Mouse (Mus musculus): Measurements from ENCODE around the gene Scrt2.

Scrt2 gene

DNA sequence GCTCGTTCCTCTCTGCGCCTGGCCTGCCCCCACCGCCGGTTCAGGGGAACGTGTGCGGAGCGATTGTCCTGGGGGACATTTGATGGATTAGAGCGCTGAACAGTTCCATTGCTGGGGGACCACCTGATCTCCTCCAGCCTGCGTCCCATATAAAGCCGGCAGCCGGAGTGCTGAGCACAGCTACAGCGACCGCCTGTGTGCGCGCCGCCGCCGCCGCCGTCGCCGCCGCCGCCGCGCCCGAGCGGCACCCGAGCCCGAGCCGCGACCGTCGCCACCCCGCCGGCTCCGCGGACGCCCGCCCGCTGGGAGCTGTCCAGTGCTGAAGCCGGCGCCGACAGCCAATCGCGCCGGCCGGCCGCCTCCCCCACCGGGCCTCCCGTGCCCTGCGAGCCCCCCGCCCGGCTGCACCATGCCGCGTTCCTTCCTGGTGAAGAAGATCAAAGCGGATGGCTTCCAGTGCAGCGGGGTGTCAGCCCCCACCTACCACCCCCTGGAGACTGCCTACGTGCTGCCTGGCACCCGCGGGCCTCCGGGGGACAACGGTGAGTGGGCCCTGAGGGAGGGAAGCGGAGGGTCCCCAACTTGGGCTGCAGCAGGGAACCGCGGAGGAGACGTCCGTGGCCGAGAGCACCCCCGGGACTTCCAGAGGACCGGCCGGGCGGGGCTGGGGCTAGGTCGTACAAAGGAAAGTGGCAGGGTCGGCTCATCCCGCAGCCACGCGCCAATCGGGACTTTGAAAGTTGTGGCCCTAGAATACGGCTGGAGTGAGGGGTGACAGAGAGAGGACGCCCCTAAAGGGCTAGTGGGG, 516 bp downstream of the Scrt2 start:
- peak; percentile 62 for DNase-seq (ENCODE audit: low read depth, low spot score)

GRCm38 (mm10) chr2:152082456-152083285, 1.3 kb downstream of the Scrt2 start:
- DNase-seq (ENCODE audit: low read depth, low spot score): no peak

- no peak for DNase-seq (ENCODE audit: low read depth, low spot score)
Measured at GRCm38 (mm10) chr2:152083411-152083810, 2.1 kb downstream of the Scrt2 start.

GRCm38 (mm10) chr2:152084298-152084697, 3.0 kb downstream of the Scrt2 start:
- DNase-seq (ENCODE audit: low read depth, low spot score): no peak

DNA sequence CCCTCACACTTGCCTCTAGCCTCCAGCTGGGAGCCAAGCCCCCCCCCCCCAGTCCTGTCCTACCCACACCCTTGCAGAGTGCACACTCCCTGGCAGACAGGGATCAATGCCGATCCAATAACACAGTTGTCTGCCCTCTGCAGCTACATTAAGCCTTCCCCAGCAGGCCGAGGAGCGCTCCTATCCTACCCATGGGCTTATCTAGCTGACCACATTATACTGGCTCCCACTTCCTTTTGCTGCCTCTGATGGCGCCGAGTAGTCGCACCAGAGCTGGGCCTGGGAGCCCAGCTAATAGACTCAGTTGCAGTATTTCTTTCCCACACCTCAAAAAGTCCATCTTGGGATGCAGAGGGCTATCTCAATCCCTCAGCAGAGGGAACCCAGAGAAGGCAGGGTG, 4.1 kb downstream of the Scrt2 start:
- DNase-seq (ENCODE audit: low read depth, low spot score): no peak

DNA sequence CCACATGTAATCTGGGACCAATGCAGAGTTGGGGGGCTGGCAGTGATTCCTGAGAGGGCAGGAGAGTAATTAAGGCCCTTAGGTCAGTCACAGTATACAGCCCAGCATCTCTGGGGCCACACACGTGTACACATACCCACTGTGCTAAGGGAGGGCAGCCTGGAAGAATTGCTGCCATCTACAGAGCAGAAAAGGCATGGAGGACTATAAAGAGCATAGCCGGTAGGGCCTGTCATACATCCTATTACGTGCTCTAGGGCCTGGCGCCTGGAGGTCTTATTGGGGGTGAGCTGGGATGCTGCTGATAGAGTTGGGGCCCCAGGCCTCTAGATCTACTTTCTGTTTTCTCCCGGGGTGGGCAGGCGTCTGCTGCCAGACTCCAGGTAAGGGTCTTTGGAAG, 5.1 kb downstream of the Scrt2 start:
- no peak for DNase-seq (ENCODE audit: low read depth, low spot score)

DNA sequence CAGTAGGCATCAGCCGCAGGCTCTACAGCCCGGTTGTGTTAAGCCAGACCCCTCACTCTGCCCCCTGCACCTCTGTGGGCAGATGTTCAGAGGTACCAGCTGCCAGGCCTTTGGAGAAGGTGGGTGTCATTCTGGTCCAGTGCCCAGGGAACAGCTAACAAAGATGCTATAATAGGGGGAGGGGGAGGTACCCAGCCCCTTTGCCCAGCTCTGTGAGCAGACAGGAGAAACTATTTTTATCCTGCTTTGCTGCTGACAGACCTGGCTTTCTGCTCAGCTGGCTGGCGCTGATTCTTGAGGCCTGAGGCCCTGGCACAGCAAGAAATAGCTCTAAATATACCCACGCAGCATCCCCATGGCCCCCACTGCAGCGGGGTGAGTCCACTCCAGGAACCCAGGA, 5.8 kb downstream of the Scrt2 start:
- DNase-seq (ENCODE audit: low read depth, low spot score): no peak

- DNase-seq (ENCODE audit: low read depth, low spot score): no peak
Measured at GRCm38 (mm10) chr2:152089078-152089477, 7.7 kb downstream of the Scrt2 start.

DNA sequence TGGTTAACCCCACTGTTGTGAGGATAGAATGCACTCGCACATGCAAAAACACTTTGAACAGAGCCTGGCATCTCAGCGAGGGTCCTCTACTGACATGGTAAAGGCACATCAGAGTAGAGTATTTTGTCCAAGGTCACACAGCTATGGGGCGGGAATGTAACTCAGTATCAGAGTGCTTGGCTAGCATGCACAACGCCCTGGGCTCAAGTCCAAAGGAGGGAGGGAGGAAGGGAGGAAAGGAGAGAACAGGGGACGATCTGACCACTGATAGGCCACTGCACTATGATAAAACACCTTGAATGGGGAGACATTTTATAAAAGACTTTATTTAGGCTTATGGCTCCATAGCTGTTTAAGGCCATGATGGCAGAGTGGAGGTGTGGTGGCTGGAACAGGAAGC, 8.3 kb downstream of the Scrt2 start:
- DNase-seq (ENCODE audit: low read depth, low spot score): no peak

GRCm38 (mm10) chr2:152090486-152090885, 9.2 kb downstream of the Scrt2 start:
- no peak for DNase-seq (ENCODE audit: low read depth, low spot score)

GRCm38 (mm10) chr2:152091342-152092056, 10.2 kb downstream of the Scrt2 start:
- DNase-seq (ENCODE audit: low read depth, low spot score): no peak

DNA sequence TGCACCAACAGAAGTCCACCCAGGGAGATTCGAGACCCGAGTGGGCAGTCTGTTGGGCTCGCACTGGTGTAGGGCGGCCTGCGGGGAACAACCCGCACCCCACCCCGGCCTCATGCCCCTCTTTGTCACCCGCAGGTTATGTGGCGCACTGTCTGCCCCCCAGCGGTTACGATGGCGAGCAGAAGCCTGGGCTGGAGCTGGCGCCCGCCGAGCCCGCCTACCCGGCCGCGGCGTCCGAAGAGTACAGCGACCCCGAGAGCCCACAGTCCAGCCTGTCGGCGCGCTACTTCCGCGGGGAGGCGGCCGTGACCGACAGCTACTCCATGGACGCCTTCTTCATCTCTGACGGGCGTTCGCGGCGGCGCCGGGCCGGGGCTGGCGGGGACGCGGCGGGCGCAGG, 11.6 kb downstream of the Scrt2 start:
- no peak for DNase-seq (ENCODE audit: low read depth, low spot score)

GRCm38 (mm10) chr2:152093356-152093792, 12.0 kb downstream of the Scrt2 start:
- peak; percentile 13 for DNase-seq (ENCODE audit: low read depth, low spot score)

- DNase-seq (ENCODE audit: low read depth, low spot score): no peak
Measured at GRCm38 (mm10) chr2:152094856-152095545, 13.7 kb downstream of the Scrt2 start.

DNA sequence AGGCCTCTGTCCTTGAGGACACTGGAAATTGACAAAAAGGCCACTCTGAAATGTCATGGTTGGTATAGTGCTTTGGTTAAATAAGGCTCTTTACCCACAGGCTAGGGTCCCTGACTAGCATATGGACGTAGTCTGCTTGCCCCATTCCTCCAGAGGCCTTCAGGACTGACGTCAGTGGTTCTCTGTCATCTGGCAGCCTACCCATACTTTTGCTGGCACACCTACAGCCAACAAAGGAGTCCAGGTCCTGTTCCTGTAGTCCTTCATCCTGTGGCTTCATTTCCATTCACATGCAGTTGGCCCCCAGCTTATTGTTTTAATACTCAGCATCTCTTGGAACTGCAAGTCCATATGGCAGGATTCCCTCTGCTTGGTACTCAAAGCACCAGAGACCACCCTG, 15.6 kb downstream of the Scrt2 start:
- DNase-seq (ENCODE audit: low read depth, low spot score): no peak

DNA sequence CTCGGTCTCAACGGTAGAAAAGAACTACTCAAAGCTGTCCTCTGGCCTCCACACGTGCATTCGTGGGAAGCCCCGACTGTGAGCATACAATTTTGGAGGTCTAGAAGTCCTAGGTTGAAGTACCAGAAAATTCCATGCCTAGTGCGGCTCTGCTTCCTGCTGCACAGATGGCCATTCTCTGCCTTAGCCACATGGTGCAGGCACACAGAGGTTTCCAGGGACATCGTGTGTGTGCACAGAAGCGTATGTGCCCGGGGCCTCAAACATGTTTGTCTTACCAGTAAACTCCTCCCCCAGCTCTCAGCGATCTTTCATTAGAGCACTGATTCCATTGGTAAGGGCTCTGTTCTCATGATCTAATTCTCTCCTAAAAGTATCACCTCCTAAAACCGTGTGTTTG, 16.6 kb downstream of the Scrt2 start:
- DNase-seq (ENCODE audit: low read depth, low spot score): no peak

DNA sequence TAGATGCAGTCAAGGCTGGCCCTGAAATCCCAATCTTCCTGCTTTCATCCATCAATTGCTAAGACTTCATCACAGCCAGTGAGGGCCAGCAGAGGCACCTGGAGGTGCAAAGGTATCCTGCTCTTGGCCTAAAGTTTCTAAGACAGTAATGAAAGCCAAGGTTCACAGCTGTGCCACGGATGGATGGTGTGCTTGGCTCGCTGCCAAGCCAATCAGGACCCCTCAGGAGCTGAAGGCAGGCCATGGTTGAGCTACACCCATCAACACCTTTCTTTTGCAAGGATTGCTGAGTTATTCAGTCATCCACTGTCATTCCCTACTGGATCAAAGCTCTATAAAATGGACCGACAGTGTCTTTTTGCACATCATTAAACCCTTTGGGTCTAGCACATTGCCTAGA, 18.2 kb downstream of the Scrt2 start:
- no peak for DNase-seq (ENCODE audit: low read depth, low spot score)

GRCm38 (mm10) chr2:152101761-152102160, 20.4 kb downstream of the Scrt2 start:
- peak; percentile 30 for DNase-seq (ENCODE audit: low read depth, low spot score)

GRCm38 (mm10) chr2:152102369-152102768, 21.0 kb downstream of the Scrt2 start:
- DNase-seq (ENCODE audit: low read depth, low spot score): no peak

DNA sequence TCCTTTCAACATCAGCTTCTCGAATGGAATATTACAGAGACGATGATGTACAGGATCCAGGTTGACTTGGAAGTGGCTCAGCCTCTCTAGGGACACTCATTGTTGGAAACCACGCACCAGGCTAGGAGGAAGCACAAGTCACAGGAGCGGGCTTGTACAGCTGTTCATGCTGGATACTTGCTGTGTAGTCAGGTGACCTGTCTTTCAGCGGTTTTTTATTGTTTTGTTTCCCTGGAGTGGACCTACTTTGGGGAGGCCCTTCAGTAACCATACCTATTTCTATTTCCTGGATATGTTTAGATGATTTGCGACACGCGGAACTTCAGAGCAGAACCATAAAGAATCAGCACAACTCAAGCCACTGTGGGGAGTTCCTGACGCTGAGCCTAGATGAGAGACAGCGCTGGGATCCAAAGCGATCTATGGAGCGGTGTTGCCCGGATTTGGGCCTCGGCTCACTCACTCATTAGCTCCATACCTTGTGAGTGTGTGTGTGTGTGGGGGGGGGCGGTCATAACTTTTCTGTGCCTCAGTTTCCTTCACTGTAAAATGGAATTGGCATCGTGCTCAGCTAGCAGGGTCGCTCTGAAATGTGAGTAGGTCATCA, 23.5 kb downstream of the Scrt2 start:
- DNase-seq (ENCODE audit: low read depth, low spot score): peak; percentile 19
